Mouse (Mus musculus): ENCODE measurements around the gene Sema6b.

Gene Sema6b

GRCm38 (mm10) chr17:56092312-56092711, 47.8 kb downstream of the Sema6b start:
- DNase-seq (ENCODE audit: low read depth, low spot score), result no peak

GRCm38 (mm10) chr17:56080781-56081585, 59.2 kb downstream of the Sema6b start:
- no peak for DNase-seq (ENCODE audit: low read depth, low spot score)

DNA sequence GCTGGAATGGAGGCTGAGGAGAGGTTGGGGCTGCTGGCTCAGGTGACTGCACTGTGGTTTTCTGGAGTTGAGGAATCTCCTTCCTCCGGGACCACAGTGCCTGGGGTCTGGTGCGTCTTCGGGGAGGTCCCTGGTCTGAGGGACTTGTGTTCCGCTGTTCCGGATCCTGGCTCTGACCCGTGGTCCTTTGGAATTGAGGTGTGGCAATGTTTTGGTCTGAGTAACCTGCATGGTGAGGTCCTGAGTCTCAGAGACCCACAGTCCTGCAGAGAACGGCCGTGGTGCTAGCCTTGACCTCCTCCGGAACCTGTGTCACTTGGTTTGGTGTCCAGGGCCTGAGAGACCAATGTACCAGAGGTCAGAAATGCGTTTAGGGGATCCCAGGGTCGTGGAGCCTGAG, 60.2 kb downstream of the Sema6b start:
- no peak for DNase-seq (ENCODE audit: low read depth, low spot score)

DNA sequence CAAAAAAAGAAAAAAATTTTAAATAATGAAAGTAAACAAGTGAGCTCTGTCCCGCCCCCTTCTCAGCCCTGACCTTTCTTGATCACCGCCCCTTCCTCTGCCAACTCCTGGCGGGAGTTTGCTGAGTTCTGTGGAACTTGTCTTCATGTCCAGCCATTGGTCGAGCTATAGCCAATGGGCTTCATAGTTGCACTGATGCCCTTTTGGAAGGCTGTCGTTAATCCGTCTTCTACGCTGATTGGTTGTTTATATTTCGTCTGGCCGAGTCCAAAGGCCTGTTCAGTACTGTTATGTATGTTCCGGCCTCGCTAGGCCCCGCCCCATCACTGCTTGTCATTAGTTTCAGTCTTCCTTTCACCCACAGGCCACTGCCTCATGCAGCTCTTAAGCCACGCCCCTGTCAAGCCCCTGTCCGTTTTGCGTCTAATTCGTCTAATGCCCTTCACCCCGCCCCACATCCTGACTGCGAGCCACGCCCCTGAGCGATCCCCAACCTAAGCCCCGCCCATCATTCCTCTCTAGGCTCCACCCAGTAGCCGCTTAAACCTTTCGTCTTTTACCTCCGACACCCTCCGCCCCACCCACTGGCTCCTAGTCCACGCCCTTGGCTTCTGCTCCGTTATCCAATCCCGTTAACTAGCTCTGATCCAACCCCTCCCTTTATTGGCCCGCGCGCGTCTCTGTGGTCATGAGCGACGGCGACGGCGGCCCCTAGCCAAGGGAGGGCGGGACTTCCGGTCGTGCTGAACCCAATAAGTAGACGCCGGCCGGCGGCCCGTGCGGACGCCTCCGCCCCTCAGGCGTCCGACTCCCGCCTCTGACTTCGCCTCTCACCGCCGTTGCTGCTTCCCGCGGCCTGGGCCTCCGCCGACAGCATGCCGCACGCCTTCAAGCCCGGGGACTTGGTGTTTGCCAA, 61.0 kb downstream of the Sema6b start, which contains the start of gene Hdgfl2:
Gene Hdgfl2, plus strand, starts transcription at position 755 of the 916 bp plus-strand sequence.
- DNase-seq (ENCODE audit: low read depth, low spot score), result peak; percentile 100

DNA sequence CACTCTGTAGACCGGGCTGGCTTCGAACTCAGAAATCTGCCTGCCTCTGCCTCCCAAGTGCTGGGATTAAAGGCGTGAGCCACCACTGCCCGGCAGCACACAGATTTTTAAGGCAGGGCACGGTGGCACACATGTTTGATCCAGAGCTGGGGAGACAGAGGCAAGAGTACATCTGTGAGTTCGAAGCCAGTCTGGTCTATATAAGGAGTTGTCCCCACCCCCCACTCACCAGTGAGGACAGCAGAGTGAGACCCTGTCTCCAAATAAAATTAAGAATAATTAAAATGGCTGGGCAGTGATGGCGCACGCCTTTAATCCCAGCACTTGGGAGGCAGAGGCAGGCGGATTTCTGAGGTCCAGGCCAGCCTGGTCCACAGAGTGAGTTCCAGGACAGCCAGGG, 61.8 kb downstream of the Sema6b start:
- DNase-seq (ENCODE audit: low read depth, low spot score), result peak; percentile 24

GRCm38 (mm10) chr17:56077523-56077922, 62.6 kb downstream of the Sema6b start:
- DNase-seq (ENCODE audit: low read depth, low spot score), result no peak

GRCm38 (mm10) chr17:56074827-56075208, 65.3 kb downstream of the Sema6b start, which contains the start of gene Ubxn6:
Gene Ubxn6 (minus strand): TSS chr17:56075028.
- DNase-seq (ENCODE audit: low read depth, low spot score), result peak; percentile 98

DNA sequence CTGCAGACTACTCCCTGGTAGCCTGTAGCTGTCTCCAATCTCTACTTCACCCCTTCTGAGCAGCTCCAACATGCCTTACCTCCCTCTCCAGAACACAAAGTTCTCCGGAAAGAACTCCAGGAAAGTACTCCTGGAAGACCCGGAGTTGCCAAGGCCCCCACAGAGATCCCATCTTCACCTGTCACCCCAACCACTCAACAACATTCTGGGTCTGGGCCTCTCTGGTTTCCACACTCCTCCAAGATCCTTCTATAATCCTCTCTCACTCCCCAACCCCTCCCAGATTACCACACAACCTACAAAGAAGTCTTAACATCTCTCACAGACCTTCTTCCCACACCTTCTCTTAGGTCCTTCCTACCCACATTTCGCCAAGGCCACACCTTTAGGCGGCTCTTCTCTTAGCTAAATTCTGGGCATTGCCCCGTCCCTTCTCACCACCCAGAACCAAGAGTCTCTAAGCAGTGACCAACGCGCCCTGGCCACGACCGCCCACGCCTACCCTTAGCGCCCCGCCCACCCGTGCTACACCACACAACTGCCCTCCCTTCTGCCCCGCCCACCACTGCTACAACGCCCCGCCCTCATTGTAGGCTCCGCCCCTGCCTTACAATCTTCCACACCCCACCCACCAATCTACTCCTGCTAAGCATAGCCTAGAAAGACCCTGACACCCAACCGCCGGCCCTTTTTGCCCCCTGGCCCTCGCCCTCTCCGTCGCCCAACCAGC, 65.9 kb downstream of the Sema6b start:
- DNase-seq (ENCODE audit: low read depth, low spot score), result peak; percentile 90

Data from CD4-positive helper T cell, adult 2 months (primary cell).